Mouse (Mus musculus) kidney, postnatal 0 days (tissue): ENCODE data around the gene Chaf1a. TPM values are rescaled to one million over a fixed set of nuclear protein-coding genes. Genes with fewer than 3 reads are reported as not detected.

ENCODE experiments used
- ATAC-seq: fragments of 200-750 bp; cut with Nextera tagmentation; replicated peaks from 2 replicates; pipeline ENCODE4 v1.8.0; 2017; ENCODE audit warnings: low read depth, moderate number of reproducible peaks, moderate TSS enrichment, moderate library complexity; ENCODE audit not compliant: low FRiP score
- DNase-seq: peaks from one replicate; pipeline ENCODE4 v3.0.0-alpha.2; 2016; ENCODE audit warnings: low spot score
- H3K27ac ChIP-seq: fragments of 300-500 bp; sonication (generic); 2 replicates; pipeline ENCODE4 v1.5.1; 2014; ENCODE audit warnings: mild to moderate bottlenecking
- H3K27me3 ChIP-seq: fragments of 300-500 bp; sonication (generic); 2 replicates; pipeline ENCODE4 v1.6.1; 2014; ENCODE audit warnings: low read length, mixed read lengths; ENCODE audit not compliant: insufficient read depth
- H3K36me3 ChIP-seq: fragments of 300-500 bp; sonication (generic); 2 replicates; pipeline ENCODE4 v1.6.1; 2014; ENCODE audit warnings: low read length, mixed read lengths; ENCODE audit not compliant: insufficient read depth
- H3K4me1 ChIP-seq: fragments of 300-500 bp; sonication (generic); replicated peaks from 2 replicates; pipeline ENCODE4 v1.6.1; 2014; ENCODE audit warnings: antibody characterized with exemption, low read length, mixed read lengths; ENCODE audit not compliant: insufficient read depth
- H3K4me2 ChIP-seq: fragments of 300-500 bp; sonication (generic); 2 replicates; pipeline ENCODE4 v1.6.1; 2014; ENCODE audit warnings: mild to moderate bottlenecking, low read length, moderate library complexity, mixed read lengths
- H3K4me3 ChIP-seq: fragments of 300-500 bp; sonication (generic); replicated peaks from 2 replicates; pipeline ENCODE4 v1.5.1; 2014; ENCODE audit warnings: low read depth, low read length
- H3K9ac ChIP-seq: fragments of 300-500 bp; sonication (generic); 2 replicates; pipeline ENCODE4 v1.6.1; 2014; ENCODE audit warnings: low read depth, low read length
- H3K9me3 ChIP-seq: fragments of 300-500 bp; sonication (generic); replicated peaks from 2 replicates; pipeline ENCODE4 v1.6.1; 2016; ENCODE audit warnings: low read length, inconsistent platforms, mixed read lengths
- CTCF ChIP-seq: IDR thresholded peaks from 2 replicates; pipeline ENCODE4 v1.5.1; 2016; ENCODE audit warnings: antibody characterized with exemption, low read depth, mild to moderate bottlenecking, moderate library complexity
- WGBS: fragments of 180-500 bp; shearing (Covaris S2); extraction: QIAGEN DNeasy Blood & Tissue Kit; methylation state at CpG from one replicate; pipeline ENCODE4 v1.1.7; 2014; 5-methylcytosine and 5-hydroxymethylcytosine counted together
- polyA plus RNA-seq: library from polyadenylated mRNA; unstranded; fragments of >200 nt; fragmentation: Nextera tagmentation; extraction: Ambion mirVana; gene quantifications from 2 replicates; pipeline ENCODE4 v1.2.1, GENCODE M21; 2015

Gene Chaf1a
- polyA plus RNA-seq, 1 experiment from 2014 or later, result 11.1 TPM

- no peaks in the 10 kb centered on the region for H3K27me3 ChIP-seq
Observed at GRCm38 (mm10) chr17:56034726-56035100, 5.5 kb upstream of the Chaf1a start.

GRCm38 (mm10) chr17:56035216-56035615 lies 5.0 kb upstream of the Chaf1a start:
- Histone ChIP-seq H3K9me3 (no peaks in the 10 kb centered on the region), H3K4me2 (peak overlapping the region; percentile 64), H3K27ac (no peak overlapping the region), H3K4me1 (peaks cover 19% of the 10 kb centered on the region), H3K9ac (peak overlapping the region; percentile 97; the same call in 1 of the 2 replicates), H3K4me3 (peak overlapping the region; percentile 97), H3K36me3 (peaks cover 9% of the 10 kb centered on the region; the same call in 1 of the 2 replicates), H3K27me3 (no peaks in the 10 kb centered on the region)
- DNase-seq (no peak), ATAC-seq (no peak)
- WGBS, result 58% methylated on average over 4 of the region's 4 CpGs
- TF ChIP-seq CTCF, result no peak

More at GRCm38 (mm10) chr17:56034726-56035100, 5.5 kb upstream of the Chaf1a start:
- WGBS, result 74% methylated on average over 6 of the region's 6 CpGs
- ATAC-seq (no peak), DNase-seq (no peak)
- Histone ChIP-seq H3K9me3 (no peaks in the 10 kb centered on the region), H3K36me3 (peaks cover 10% of the 10 kb centered on the region; the same call in 1 of the 2 replicates), H3K4me2 (peak overlapping the region; percentile 64), H3K9ac (peak overlapping the region; percentile 97; the same call in 1 of the 2 replicates), H3K4me1 (peaks cover 19% of the 10 kb centered on the region), H3K4me3 (no peak overlapping the region), H3K27ac (no peak overlapping the region)
- no peak for TF ChIP-seq CTCF

DNA sequence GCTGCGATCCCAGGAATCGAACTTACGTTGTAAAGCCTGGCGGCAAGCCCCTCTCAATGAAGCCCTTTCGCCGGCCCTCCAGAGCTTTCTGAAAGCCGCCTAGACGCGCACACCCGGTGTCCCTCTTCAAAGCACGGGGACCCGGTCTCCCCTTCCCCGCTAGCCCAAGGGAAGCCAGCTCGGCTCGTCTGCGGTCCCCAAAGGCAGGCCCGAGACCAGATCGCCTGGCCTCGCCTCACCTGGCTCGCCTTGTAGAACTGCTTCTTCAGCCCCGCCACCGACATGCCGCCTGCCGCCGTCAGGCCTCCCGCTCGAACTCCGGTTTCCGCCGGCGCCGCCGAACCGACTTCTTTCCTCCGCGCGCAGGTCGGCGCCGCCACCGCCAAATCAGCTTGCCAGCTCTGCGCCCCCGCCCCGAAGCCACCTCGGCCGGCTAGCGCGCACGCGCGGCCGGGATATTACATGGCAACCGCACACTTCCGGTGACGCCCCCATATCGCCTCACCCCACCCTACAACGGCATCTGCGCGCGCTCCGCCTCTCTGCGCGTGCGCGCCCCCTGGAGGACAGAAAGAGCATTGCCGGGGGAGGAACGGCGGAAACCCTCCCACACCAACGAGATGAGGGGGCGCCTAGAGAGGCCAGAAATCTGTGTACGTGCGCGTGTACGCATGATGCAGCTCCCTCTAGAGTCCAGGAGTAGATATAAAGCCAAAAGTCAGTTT lies 3.9 kb upstream of the Chaf1a start, which contains the start of gene Sh3gl1:
Sh3gl1 (minus strand) TSS at position 460 of the 725 bp plus-strand sequence.
- peaks cover 29% of the 10 kb centered on the region for H3K4me1 ChIP-seq

DNA sequence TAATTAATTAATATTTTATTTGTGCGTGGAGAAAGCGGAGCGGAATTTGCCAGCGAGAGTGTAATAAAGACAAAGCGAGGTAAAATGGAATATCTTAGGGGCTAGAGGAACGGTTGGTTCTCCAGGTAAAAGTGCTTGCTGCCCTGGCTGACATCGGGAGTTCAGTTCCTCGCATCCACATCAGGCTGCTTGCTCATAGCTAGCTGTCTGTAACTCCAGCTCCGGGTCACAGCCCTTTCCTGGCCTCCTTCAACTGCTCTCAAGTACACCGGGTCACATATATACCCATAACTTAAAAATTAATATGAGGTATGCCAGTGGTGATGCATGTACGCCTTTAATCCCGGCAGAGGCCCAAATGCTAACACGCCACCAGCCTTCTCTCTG lies 3.3 kb upstream of the Chaf1a start:
- Histone ChIP-seq H3K9me3 (no peaks in the 10 kb centered on the region), H3K27me3 (no peaks in the 10 kb centered on the region), H3K9ac (peak overlapping the region; percentile 2; the same call in 1 of the 2 replicates), H3K4me3 (no peak overlapping the region; the same call in 1 of the 2 replicates), H3K36me3 (peaks cover 9% of the 10 kb centered on the region; the same call in 1 of the 2 replicates), H3K4me2 (peak overlapping the region; percentile 50), H3K4me1 (peaks cover 30% of the 10 kb centered on the region), H3K27ac (no peak overlapping the region)
- no peak; the same call in 1 of the 2 replicates for TF ChIP-seq CTCF
- no peak for DNase-seq
- peak; percentile 1; the same call in 1 of the 2 replicates for ATAC-seq
- WGBS, result 37% methylated on average over 13 of the region's 13 CpGs

More for the DNA sequence above, 3.9 kb upstream of the Chaf1a start, which contains the start of gene Sh3gl1:
- no peaks in the 10 kb centered on the region for H3K9me3 ChIP-seq
- H3K36me3 ChIP-seq, result peaks cover 9% of the 10 kb centered on the region; the same call in 1 of the 2 replicates
- TF ChIP-seq CTCF, result peak; percentile 100
- H3K27ac ChIP-seq, result peak within 1 kb of the TSS; percentile 93
- peak within 1 kb of the TSS; percentile 97 for H3K9ac ChIP-seq
- H3K4me2 ChIP-seq, result peak within 1 kb of the TSS; percentile 64
- peak; percentile 99 for DNase-seq
- peak; percentile 91 for ATAC-seq
- WGBS, result under 1% methylated on average over 74 of the region's 74 CpGs
- peak within 1 kb of the TSS; percentile 97 for H3K4me3 ChIP-seq
- H3K27me3 ChIP-seq, result no peaks in the 10 kb centered on the region

DNA sequence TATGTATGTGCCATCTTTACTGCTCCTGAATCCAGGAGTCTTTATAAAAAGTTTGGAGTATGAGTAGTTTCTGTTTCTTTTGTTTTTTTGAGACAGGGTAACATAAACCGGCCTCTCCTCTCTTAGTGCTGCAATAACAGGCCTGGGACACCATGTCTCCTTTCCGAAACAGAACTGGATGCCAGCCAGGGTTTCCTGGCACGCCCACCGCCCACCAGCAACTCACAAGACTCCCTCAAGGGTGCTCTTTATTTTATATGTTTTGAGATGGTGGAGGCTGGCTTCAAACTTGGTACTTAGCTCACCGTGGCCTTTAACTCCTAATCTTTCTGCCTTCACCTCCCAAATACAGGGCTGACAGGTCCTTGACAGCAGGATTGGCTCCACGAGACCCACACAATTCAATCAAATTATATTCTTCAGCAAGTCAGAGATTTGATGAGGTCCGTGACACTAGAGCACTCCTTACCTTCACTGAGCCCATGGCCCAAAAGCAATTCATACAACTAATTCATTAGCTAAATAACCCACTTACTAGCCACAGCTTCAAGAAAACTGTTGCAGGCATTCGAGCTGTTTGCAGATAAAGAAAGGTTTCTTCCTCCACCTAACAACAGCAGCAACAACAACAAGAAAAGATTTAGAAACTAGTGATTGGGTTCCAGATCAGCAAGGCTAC lies 1.5 kb upstream of the Chaf1a start:
- TF ChIP-seq CTCF, result no peak
- H3K27ac ChIP-seq, result no peak overlapping the region
- WGBS, result 80% methylated on average over 8 of the region's 8 CpGs

GRCm38 (mm10) chr17:56039345-56039744 lies 894 bp upstream of the Chaf1a start:
- Histone ChIP-seq H3K9ac (no peak overlapping the region), H3K4me3 (no peak overlapping the region), H3K27ac (no peak overlapping the region), H3K36me3 (no peaks in the 10 kb centered on the region), H3K9me3 (no peaks in the 10 kb centered on the region), H3K4me1 (peaks cover 21% of the 10 kb centered on the region), H3K27me3 (no peaks in the 10 kb centered on the region), H3K4me2 (peak overlapping the region; percentile 81; the same call in 1 of the 2 replicates)
- TF ChIP-seq CTCF, result no peak
- 80% methylated on average over 4 of the region's 4 CpGs for whole genome bisulfite sequencing
- ATAC-seq, result no peak
- DNase-seq, result no peak

More for the DNA sequence above, 1.5 kb upstream of the Chaf1a start:
- Histone ChIP-seq H3K36me3 (peaks cover under 1% of the 10 kb centered on the region; the same call in 1 of the 2 replicates), H3K4me2 (no peak overlapping the region), H3K4me1 (peaks cover 23% of the 10 kb centered on the region), H3K27me3 (no peaks in the 10 kb centered on the region), H3K9ac (no peak overlapping the region), H3K4me3 (no peak overlapping the region), H3K9me3 (no peaks in the 10 kb centered on the region)
- no peak for DNase-seq
- no peak for ATAC-seq
